Mouse (Mus musculus) forebrain, postnatal 0 days (tissue): Measurements from ENCODE around the gene Flvcr1. TPM values are rescaled to one million over a fixed set of nuclear protein-coding genes. Genes with fewer than 3 reads are reported as not detected.
A peak's percentile ranks its signal among the peaks of the same experiment; 100 is the strongest.
"Not testable (repeated sequence)": the region's sequence is repeated elsewhere in the genome, so short reads cannot be mapped to it uniquely, and the experiment has no call there.

ENCODE experiments used
- ATAC-seq: fragments of 200-750 bp; cut with Nextera tagmentation; 2 replicates; pipeline ENCODE4 v1.8.0; 2017; ENCODE audit warnings: mild to moderate bottlenecking, moderate library complexity
- DNase-seq: peaks from one replicate; pipeline ENCODE4 v3.0.0-alpha.2; 2015
- H3K27ac ChIP-seq: fragments of 300-500 bp; sonication (generic); 2 replicates; pipeline ENCODE4 v1.5.1; 2014; ENCODE audit warnings: low read depth, mild to moderate bottlenecking, antibody characterized with exemption, low read length, moderate library complexity, mixed read lengths
- H3K27me3 ChIP-seq: fragments of 300-500 bp; sonication (generic); 2 replicates; pipeline ENCODE4 v1.6.1; 2014; ENCODE audit warnings: mild to moderate bottlenecking, low read length, mixed read lengths; ENCODE audit not compliant: insufficient read depth
- H3K36me3 ChIP-seq: fragments of 300-500 bp; sonication (generic); 2 replicates; pipeline ENCODE4 v1.6.1; 2014; ENCODE audit warnings: mild to moderate bottlenecking, moderate library complexity; ENCODE audit not compliant: insufficient read depth
- H3K4me1 ChIP-seq: fragments of 300-500 bp; sonication (generic); 2 replicates; pipeline ENCODE4 v1.6.1; 2014; ENCODE audit warnings: antibody characterized with exemption; ENCODE audit not compliant: insufficient read depth
- H3K4me2 ChIP-seq: fragments of 300-500 bp; sonication (generic); 2 replicates; pipeline ENCODE4 v1.6.1; 2014; ENCODE audit warnings: low read depth, mild to moderate bottlenecking, moderate library complexity
- H3K4me3 ChIP-seq: fragments of 300-500 bp; sonication (generic); 2 replicates; pipeline ENCODE4 v1.5.1; 2014; ENCODE audit warnings: low read depth, low read length, mixed read lengths
- H3K9ac ChIP-seq: fragments of 300-500 bp; sonication (generic); 2 replicates; pipeline ENCODE4 v1.6.1; 2014; ENCODE audit warnings: mild to moderate bottlenecking
- H3K9me3 ChIP-seq: fragments of 300-500 bp; sonication (generic); 2 replicates; pipeline ENCODE4 v1.6.1; 2016; ENCODE audit warnings: low read length
- CTCF ChIP-seq: sonication (generic); IDR thresholded peaks from 2 replicates; pipeline ENCODE4 v1.5.1; 2016; ENCODE audit warnings: antibody characterized with exemption, control low read depth, low read depth
- WGBS: fragments of 180-500 bp; shearing (Covaris S2); extraction: QIAGEN DNeasy Blood & Tissue Kit; methylation state at CpG from one replicate; pipeline ENCODE4 v1.1.7; 2014; 5-methylcytosine and 5-hydroxymethylcytosine counted together
- polyA plus RNA-seq: library from polyadenylated mRNA; unstranded; fragments of >200 nt; fragmentation: Nextera tagmentation; extraction: Ambion mirVana; gene quantifications from 2 replicates; pipeline ENCODE4 v1.2.1, GENCODE M21; 2015
- total RNA-seq: library from RNA; depleted of rRNA; stranded (reverse); fragments of >200 nt; gene quantifications from 2 replicates; pipeline ENCODE4 v1.2.3, GENCODE M21; 2014

The Flvcr1 gene
- total and polyA plus RNA-seq, 2 experiments from 2014 or later: 7.6 to 33.9 TPM

DNA sequence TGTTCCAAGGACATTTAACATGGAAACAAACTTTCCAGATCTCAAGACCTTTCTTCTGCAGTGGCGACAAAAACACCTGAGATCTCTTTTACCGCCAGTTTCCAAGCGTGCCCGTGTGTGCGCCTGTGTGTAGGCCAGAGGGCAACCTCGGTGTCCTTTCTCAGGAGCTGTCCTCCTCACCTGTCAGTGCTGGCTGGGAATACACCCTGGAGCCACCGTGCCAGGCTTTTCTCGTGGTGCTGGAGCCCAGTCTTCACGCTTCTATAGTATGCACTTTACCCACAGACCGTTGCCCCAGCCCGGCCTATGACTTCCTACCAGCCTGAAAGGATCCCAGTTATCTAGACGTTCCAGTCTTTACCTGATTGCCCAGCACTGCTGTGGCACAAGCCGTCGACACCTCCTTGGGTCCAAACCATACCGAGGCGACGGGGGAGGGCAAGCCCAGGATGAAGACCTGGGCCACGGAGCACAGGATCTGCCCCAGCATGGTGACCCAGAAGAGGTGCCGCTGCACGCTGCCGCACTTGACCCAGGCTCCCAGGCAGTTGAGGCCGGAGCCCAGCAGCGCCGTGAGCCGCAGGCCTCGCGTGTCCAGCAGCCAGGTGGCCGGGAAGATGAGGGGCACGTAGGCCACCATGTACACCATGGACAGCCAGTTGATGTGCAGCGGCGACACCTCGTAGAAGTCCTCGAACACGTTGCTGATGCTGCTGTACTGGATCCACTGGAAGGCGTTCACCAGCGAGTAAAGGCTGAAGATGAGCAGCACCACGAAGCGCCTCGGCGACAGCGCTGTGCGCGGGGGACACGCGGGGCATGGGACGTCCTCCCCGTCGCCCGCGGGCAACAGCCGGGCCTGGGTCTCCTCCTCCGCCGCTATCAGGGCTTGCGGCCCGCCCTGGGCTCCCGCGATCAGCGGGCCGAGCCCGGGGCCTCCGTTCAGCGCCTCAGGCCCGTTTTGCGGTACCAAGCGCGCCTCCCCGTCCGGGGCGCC, 644 bp downstream of the Flvcr1 start:
- Histone ChIP-seq H3K4me3 (peak overlapping the region; percentile 72), H3K36me3 (peaks cover 5% of the 10 kb centered on the region; the same call in 1 of the 2 replicates), H3K9me3 (no peaks in the 10 kb centered on the region), H3K4me1 (peaks cover 7% of the 10 kb centered on the region; the same call in 1 of the 2 replicates), H3K4me2 (peak overlapping the region; percentile 96), H3K9ac (peak overlapping the region; percentile 82), H3K27ac (peak overlapping the region; percentile 87), H3K27me3 (no peaks in the 10 kb centered on the region)
- DNase-seq (no peak), ATAC-seq (peak; percentile 50)
- TF ChIP-seq CTCF: no peak
- WGBS: 4% methylated on average over 69 of the region's 69 CpGs

DNA sequence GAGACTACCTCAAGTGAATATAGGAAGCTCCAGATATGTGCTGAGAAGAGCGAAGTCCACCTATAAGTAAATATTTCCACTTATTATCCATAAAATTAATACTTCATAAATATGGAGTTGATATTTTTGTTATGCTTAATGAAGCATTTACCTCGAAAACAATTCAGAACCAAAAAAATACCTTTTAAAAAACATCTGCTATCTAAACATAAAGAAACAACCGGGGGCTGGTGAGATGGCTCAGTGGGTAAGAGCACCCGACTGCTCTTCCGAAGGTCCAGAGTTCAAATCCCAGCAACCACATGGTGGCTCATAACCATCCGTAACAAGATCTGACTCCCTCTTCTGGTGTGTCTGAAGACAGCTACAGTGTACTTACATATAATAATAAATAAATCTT, 2.2 kb downstream of the Flvcr1 start:
- H3K27ac ChIP-seq, ATAC-seq, H3K27me3 ChIP-seq, H3K4me2 ChIP-seq, H3K4me1 ChIP-seq, H3K9ac ChIP-seq, H3K4me3 ChIP-seq, H3K9me3 ChIP-seq, DNase-seq, H3K36me3 ChIP-seq: not testable (repeated sequence)
- 95% methylated on average over 5 of the region's 6 CpGs for WGBS

DNA sequence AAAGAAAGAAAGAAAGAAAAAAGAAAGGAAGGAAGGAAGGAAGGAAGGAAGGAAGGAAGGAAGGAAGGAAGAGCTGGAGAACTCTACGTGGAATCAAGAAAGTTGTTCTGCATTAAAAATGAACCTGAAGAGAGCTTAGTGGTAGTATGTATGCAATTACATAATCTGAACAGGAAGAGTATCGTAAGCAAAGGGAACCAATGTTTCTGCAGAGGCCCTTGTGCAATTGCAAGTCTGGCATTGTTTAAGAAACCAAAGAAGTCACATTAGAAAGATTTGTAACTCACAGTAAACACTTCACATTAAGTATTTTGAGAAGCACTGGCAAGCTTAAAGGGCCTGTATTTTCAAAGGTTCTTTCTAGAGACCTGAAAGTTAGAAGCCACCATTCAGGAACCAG, 2.8 kb downstream of the Flvcr1 start:
- Histone ChIP-seq H3K4me1 (peaks cover 7% of the 10 kb centered on the region; the same call in 1 of the 2 replicates), H3K36me3 (peaks cover 8% of the 10 kb centered on the region), H3K9ac (no peak overlapping the region), H3K4me3 (no peak overlapping the region), H3K9me3 (no peaks in the 10 kb centered on the region), H3K27me3 (no peaks in the 10 kb centered on the region), H3K27ac (no peak overlapping the region), H3K4me2 (no peak overlapping the region)
- no peak for TF ChIP-seq CTCF
- 81% methylated on average over 2 of the region's 2 CpGs for WGBS
- ATAC-seq (no peak), DNase-seq (no peak)

DNA sequence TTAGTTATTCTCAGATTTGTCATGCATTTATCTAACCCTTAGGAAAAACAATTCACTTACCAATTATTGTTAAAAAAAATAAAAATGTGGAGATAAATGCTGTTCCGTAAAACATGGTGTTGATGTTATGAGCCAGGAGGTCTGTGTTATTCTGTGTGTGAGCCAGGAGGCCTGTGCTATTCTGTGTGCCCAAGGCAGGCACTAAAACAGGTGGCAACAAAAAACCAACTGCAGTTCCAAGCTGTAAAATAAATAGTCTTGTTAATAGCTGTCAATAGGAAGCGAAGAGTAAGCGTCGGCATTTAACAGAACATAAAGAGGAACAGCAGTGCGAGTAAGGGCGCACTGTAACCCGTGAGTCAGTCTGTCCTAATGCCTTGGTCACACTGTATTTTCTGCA, 4.9 kb downstream of the Flvcr1 start:
- TF ChIP-seq CTCF: no peak
- Histone ChIP-seq H3K9ac (no peak overlapping the region), H3K36me3 (peaks cover 8% of the 10 kb centered on the region), H3K4me2 (no peak overlapping the region), H3K27me3 (no peaks in the 10 kb centered on the region), H3K4me3 (no peak overlapping the region), H3K9me3 (no peaks in the 10 kb centered on the region), H3K27ac (0 out of 2 replicates have a peak overlapping the region, but pooled peaks have one; percentile 29), H3K4me1 (peaks cover 7% of the 10 kb centered on the region; the same call in 1 of the 2 replicates)
- WGBS: 66% methylated on average over 7 of the region's 7 CpGs
- DNase-seq (no peak), ATAC-seq (no peak)

DNA sequence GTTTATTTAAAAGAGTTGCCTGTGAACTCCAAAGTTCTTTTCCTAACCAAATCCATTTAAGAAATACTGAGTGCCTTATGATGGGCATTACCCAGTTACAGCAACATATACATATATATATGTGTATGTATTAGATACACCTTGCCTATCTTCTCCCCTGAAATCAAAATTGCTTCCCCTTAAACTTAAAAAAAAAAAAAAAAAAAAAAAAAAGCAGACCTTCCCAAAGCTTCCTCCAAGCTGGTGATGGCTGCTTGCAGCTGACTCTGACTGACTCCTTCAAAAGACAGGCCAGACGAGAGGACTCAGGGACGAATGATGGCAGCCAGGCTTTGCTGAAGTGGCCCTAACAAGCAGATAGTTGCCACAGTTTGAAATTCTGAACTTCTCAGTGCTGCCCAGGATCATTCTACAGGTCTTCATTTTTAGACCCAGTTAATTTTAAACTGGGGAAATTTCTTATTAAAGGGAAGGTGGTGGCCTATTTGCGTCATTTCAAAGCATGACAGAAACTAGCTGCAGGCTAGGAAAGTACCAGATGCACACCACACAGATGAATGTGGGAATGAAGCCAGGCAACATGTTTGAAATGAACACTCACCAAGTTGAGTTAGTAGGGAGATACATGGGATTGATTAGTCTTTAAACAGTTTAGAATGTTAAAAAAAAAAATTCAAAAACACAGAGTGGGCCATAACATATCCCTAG, 5.6 kb downstream of the Flvcr1 start:
- TF ChIP-seq CTCF: no peak
- DNase-seq: peak; percentile 50
- no peak overlapping the region for H3K4me2 ChIP-seq

DNA sequence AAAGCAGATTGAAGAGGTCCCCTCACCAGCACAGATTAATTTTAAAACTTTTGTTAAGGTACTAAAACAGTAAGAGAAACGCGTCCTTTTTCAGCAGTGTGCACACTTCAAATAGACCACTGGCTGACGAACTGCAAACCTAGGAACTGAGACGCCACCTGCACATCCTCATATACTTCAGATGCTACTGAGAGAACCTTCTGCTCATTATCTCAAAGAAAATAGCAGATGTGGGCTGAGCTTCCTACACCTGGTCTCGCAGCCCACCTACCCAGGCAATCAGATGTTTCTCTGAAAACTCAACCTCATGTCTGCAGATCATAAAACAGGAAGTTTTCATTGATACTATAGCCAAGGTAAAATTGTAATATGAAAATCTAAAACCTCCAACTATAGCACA, 6.2 kb downstream of the Flvcr1 start:
- no peaks in the 10 kb centered on the region for H3K27me3 ChIP-seq
- 92% methylated on average over 5 of the region's 5 CpGs for WGBS
- H3K27ac ChIP-seq: no peak overlapping the region

More for the DNA sequence above, 5.6 kb downstream of the Flvcr1 start:
- Histone ChIP-seq H3K4me3 (no peak overlapping the region), H3K9me3 (no peaks in the 10 kb centered on the region), H3K27me3 (no peaks in the 10 kb centered on the region), H3K27ac (no peak overlapping the region), H3K9ac (no peak overlapping the region), H3K4me1 (peaks cover 7% of the 10 kb centered on the region; the same call in 1 of the 2 replicates), H3K36me3 (peaks cover 9% of the 10 kb centered on the region)
- no peak for ATAC-seq
- WGBS: 74% methylated on average over 3 of the region's 3 CpGs

DNA sequence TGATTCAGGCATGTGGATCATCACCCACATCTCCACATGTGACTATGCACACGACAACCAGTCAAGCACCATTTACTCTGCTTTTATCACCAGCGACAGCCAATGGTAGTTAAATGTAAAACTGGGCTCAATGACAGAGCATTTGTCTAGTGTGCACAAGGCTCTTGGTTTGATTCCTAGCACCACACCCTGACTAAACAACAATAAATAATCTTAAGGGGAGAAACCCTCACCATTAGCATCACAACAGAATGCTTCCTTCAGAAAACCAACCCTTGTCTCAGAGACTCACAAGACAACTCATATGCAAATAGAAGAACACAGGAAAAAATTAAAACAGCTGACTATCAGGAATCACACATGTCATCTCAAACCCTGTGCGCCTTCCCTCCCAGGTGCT, 11.7 kb downstream of the Flvcr1 start:
- DNase-seq (no peak), ATAC-seq (no peak)
- TF ChIP-seq CTCF: no peak

More for the DNA sequence above, 6.2 kb downstream of the Flvcr1 start:
- H3K9me3 ChIP-seq: no peaks in the 10 kb centered on the region
- H3K4me1 ChIP-seq: peaks cover 5% of the 10 kb centered on the region; the same call in 1 of the 2 replicates
- no peak for TF ChIP-seq CTCF
- no peak overlapping the region for H3K4me3 ChIP-seq
- H3K36me3 ChIP-seq: peaks cover 12% of the 10 kb centered on the region
- H3K4me2 ChIP-seq: no peak overlapping the region
- DNase-seq: no peak
- H3K9ac ChIP-seq: no peak overlapping the region
- no peak for ATAC-seq

More for the DNA sequence above, 11.7 kb downstream of the Flvcr1 start:
- no peak overlapping the region for H3K27ac ChIP-seq
- H3K4me3 ChIP-seq: no peak overlapping the region
- H3K27me3 ChIP-seq: no peaks in the 10 kb centered on the region
- H3K4me1 ChIP-seq: no peaks in the 10 kb centered on the region
- H3K9ac ChIP-seq: no peak overlapping the region
- H3K4me2 ChIP-seq: no peak overlapping the region
- H3K36me3 ChIP-seq: peaks cover 33% of the 10 kb centered on the region
- no peaks in the 10 kb centered on the region for H3K9me3 ChIP-seq
- WGBS: 97% methylated on average over 3 of the region's 3 CpGs
